Mouse (Mus musculus) MEL (cell line): ENCODE data around the gene Ube2d2b. TPM values are rescaled to one million over a fixed set of nuclear protein-coding genes. Genes with fewer than 3 reads are reported as not detected.

Experiments used
- DNase-seq: peaks from one replicate; pipeline ENCODE4 v3.0.0; 2011; ENCODE audit warnings: low read depth, low spot score
- H3K27ac ChIP-seq: 2 replicates; pipeline ENCODE4 v1.5.1; 2012; ENCODE audit warnings: low read depth, mild to moderate bottlenecking, control low read depth, low read length, moderate library complexity; ENCODE audit not compliant: control insufficient read depth
- H3K27me3 ChIP-seq, 2 experiments: fragments of 150-350 bp in 1 of 2; sonication (generic) in 1 of 2; 2 replicates each; pipeline ENCODE4 v1.6.1; 2012; ENCODE audit warnings: low read length in 2 of 2, mild to moderate bottlenecking in 2 of 2, improper control_type of control experiment in 1 of 2, moderate library complexity in 1 of 2; ENCODE audit not compliant: insufficient read depth in 2 of 2, control insufficient read depth in 1 of 2
- H3K36me3 ChIP-seq, 2 experiments: 2 replicates each; pipeline ENCODE4 v1.6.1; 2012 to 2014; ENCODE audit warnings: low read length in 2 of 2, improper control_type of control experiment in 1 of 2, inconsistent platforms in 1 of 2, mild to moderate bottlenecking in 1 of 2; ENCODE audit not compliant: insufficient read depth in 2 of 2, control insufficient read depth in 1 of 2
- H3K4me1 ChIP-seq, 2 experiments: fragments of 150-350 bp in 1 of 2; sonication (generic) in 1 of 2; 2 replicates each; pipeline ENCODE4 v1.6.1; 2012; ENCODE audit warnings: low read length in 2 of 2, improper control_type of control experiment in 1 of 2, mild to moderate bottlenecking in 1 of 2; ENCODE audit not compliant: insufficient read depth in 2 of 2, control insufficient read depth in 1 of 2
- H3K4me3 ChIP-seq, 2 experiments: fragments of 150-350 bp in 1 of 2; sonication (generic) in 1 of 2; 2 replicates each; pipeline ENCODE4 v1.5.1; 2012; ENCODE audit warnings: low read depth in 2 of 2, low read length in 2 of 2, mild to moderate bottlenecking in 2 of 2, moderate library complexity in 2 of 2, control low read depth in 1 of 2, improper control_type of control experiment in 1 of 2; ENCODE audit not compliant: control insufficient read depth in 1 of 2, insufficient read depth in 1 of 2
- H3K79me2 ChIP-seq: 2 replicates; pipeline ENCODE4 v1.6.1; 2012; ENCODE audit warnings: mild to moderate bottlenecking, low read length, moderate library complexity; ENCODE audit not compliant: control insufficient read depth, poor library complexity, insufficient read depth
- H3K9ac ChIP-seq: 2 replicates; pipeline ENCODE4 v1.6.1; 2012; ENCODE audit warnings: low read depth, mild to moderate bottlenecking, control low read depth, low read length, moderate library complexity; ENCODE audit not compliant: control insufficient read depth, poor library complexity, severe bottlenecking
- H3K9me3 ChIP-seq: fragments of 150-350 bp; sonication (generic); replicated peaks from 2 replicates; pipeline ENCODE4 v1.6.1; 2012; ENCODE audit warnings: mild to moderate bottlenecking, low read length, improper control_type of control experiment, moderate library complexity; ENCODE audit not compliant: insufficient read depth
- CHD2 ChIP-seq: IDR thresholded peaks from 2 replicates; pipeline ENCODE4 v1.6.1; 2011; ENCODE audit warnings: low read length, improper control_type of control experiment
- ELF1 ChIP-seq: IDR thresholded peaks from 2 replicates; pipeline ENCODE4 v1.6.1; 2014; ENCODE audit warnings: low read depth, mild to moderate bottlenecking, inconsistent platforms, low read length, improper control_type of control experiment, moderate library complexity
- EP300 ChIP-seq, 2 experiments: IDR thresholded peaks; 2 replicates each; pipeline ENCODE4 v1.6.1; 2011; ENCODE audit warnings: improper control_type of control experiment in 2 of 2, low read length in 2 of 2, low read depth in 1 of 2, mild to moderate bottlenecking in 1 of 2
- ETS1 ChIP-seq: IDR thresholded peaks from 2 replicates; pipeline ENCODE4 v1.6.1; 2012; ENCODE audit warnings: low read depth, mild to moderate bottlenecking, inconsistent platforms, low read length, improper control_type of control experiment, moderate library complexity
- GABPA ChIP-seq: IDR thresholded peaks from 2 replicates; pipeline ENCODE4 v1.6.1; 2012; ENCODE audit warnings: low read depth, mild to moderate bottlenecking, inconsistent platforms, low read length, improper control_type of control experiment, moderate library complexity
- HCFC1 ChIP-seq: IDR thresholded peaks from 2 replicates; pipeline ENCODE4 v1.6.1; 2012; ENCODE audit warnings: low read depth, mild to moderate bottlenecking, inconsistent platforms, low read length, improper control_type of control experiment, moderate library complexity
- MAFK ChIP-seq: IDR thresholded peaks from 2 replicates; pipeline ENCODE4 v1.6.1; 2011; ENCODE audit warnings: low read depth, mild to moderate bottlenecking, low read length, improper control_type of control experiment, borderline replicate concordance
- MAX ChIP-seq: IDR thresholded peaks from 2 replicates; pipeline ENCODE4 v1.6.1; 2011; ENCODE audit warnings: low read length, improper control_type of control experiment
- MAZ ChIP-seq: IDR thresholded peaks from 2 replicates; pipeline ENCODE4 v1.6.1; 2012; ENCODE audit warnings: low read depth, mild to moderate bottlenecking, inconsistent platforms, low read length, improper control_type of control experiment
- MEF2A ChIP-seq: IDR thresholded peaks from 2 replicates; pipeline ENCODE4 v1.6.1; 2014; ENCODE audit warnings: low read depth, mild to moderate bottlenecking, inconsistent platforms, low read length, improper control_type of control experiment; ENCODE audit not compliant: poor library complexity, insufficient replicate concordance, severe bottlenecking; ENCODE audit errors: extremely low read depth
- MXI1 ChIP-seq: IDR thresholded peaks from 2 replicates; pipeline ENCODE4 v1.6.1; 2011; ENCODE audit warnings: mild to moderate bottlenecking, low read depth, low read length, improper control_type of control experiment
- MYB ChIP-seq: IDR thresholded peaks from 2 replicates; pipeline ENCODE4 v1.6.1; 2011; ENCODE audit warnings: mild to moderate bottlenecking, low read depth, low read length, improper control_type of control experiment
- MYC ChIP-seq: IDR thresholded peaks from 2 replicates; pipeline ENCODE4 v1.6.1; 2011; ENCODE audit warnings: low read depth, mild to moderate bottlenecking, low read length, improper control_type of control experiment, moderate library complexity
- NRF1 ChIP-seq: IDR thresholded peaks from 2 replicates; pipeline ENCODE4 v1.6.1; 2014; ENCODE audit warnings: low read depth, mild to moderate bottlenecking, inconsistent platforms, low read length, improper control_type of control experiment, moderate library complexity; ENCODE audit not compliant: poor library complexity, insufficient read depth, severe bottlenecking
- POLR2AphosphoS5 ChIP-seq: IDR thresholded peaks from 2 replicates; pipeline ENCODE4 v1.6.1; 2012; ENCODE audit warnings: low read depth, borderline replicate concordance, mild to moderate bottlenecking, inconsistent platforms, low read length, moderate library complexity, mixed read lengths
- RAD21 ChIP-seq: IDR thresholded peaks from 2 replicates; pipeline ENCODE4 v1.6.1; 2011; ENCODE audit warnings: mild to moderate bottlenecking, low read depth, low read length, improper control_type of control experiment
- RCOR1 ChIP-seq: IDR thresholded peaks from 2 replicates; pipeline ENCODE4 v1.6.1; 2012; ENCODE audit warnings: low read depth, mild to moderate bottlenecking, inconsistent platforms, low read length, improper control_type of control experiment
- SMC3 ChIP-seq: IDR thresholded peaks from 2 replicates; pipeline ENCODE4 v1.6.1; 2011; ENCODE audit warnings: low read depth, low read length, improper control_type of control experiment
- TAL1 ChIP-seq: IDR thresholded peaks from 2 replicates; pipeline ENCODE4 v1.6.1; 2012; ENCODE audit warnings: mild to moderate bottlenecking, inconsistent platforms, low read length, moderate library complexity, mixed read lengths
- TBP ChIP-seq: IDR thresholded peaks from 2 replicates; pipeline ENCODE4 v1.8.0; 2011; ENCODE audit warnings: low read depth, low read length, improper control_type of control experiment
- TCF12 ChIP-seq: IDR thresholded peaks from 2 replicates; pipeline ENCODE4 v1.6.1; 2014; ENCODE audit warnings: low read depth, mild to moderate bottlenecking, inconsistent platforms, low read length, improper control_type of control experiment, moderate library complexity
- USF2 ChIP-seq, 2 experiments: IDR thresholded peaks; 2 replicates each; pipeline ENCODE4 v1.6.1; 2011 to 2012; ENCODE audit warnings: improper control_type of control experiment in 2 of 2, low read length in 2 of 2, borderline replicate concordance in 1 of 2, inconsistent platforms in 1 of 2, low read depth in 1 of 2, mild to moderate bottlenecking in 1 of 2; ENCODE audit not compliant: insufficient read depth in 1 of 2
- ZKSCAN1 ChIP-seq: IDR thresholded peaks from 2 replicates; pipeline ENCODE4 v1.6.1; 2012; ENCODE audit warnings: low read depth, mild to moderate bottlenecking, inconsistent platforms, low read length, improper control_type of control experiment, moderate library complexity
- ZMIZ1 ChIP-seq: IDR thresholded peaks from 2 replicates; pipeline ENCODE4 v1.6.1; 2012; ENCODE audit warnings: low read depth, mild to moderate bottlenecking, inconsistent platforms, low read length, improper control_type of control experiment, moderate library complexity
- ZNF384 ChIP-seq: IDR thresholded peaks from 2 replicates; pipeline ENCODE4 v1.6.1; 2012; ENCODE audit warnings: low read depth, mild to moderate bottlenecking, inconsistent platforms, low read length, improper control_type of control experiment
- polyA plus RNA-seq, 2 experiments: library from polyadenylated mRNA; stranded (reverse) in 1 of 2; unstranded in 1 of 2; fragments of >175 nt in 1 of 2; fragments of >200 nt in 1 of 2; gene quantifications; 2 replicates each; pipeline versions ENCODE4 v1.2.1 to v1.2.4; 2012; ENCODE audit warnings: low replicate concordance in 2 of 2, low read depth in 1 of 2; ENCODE audit not compliant: insufficient read length in 2 of 2, insufficient read depth in 1 of 2, missing spikeins in 1 of 2
- total RNA-seq: library from RNA; depleted of rRNA; stranded (reverse); fragments of 300-350 nt; gene quantifications from 2 replicates; pipeline ENCODE4 v1.2.3, GENCODE M21; 2012

Gene Ube2d2b
- total and polyA plus RNA-seq, 3 experiments, result 0.08 TPM; not detected in 2

- H3K79me2 ChIP-seq, result no peaks in the 10 kb centered on the region; the same call in 1 of the 2 replicates
Observed at GRCm38 (mm10) chr5:107847817-107848216, 17.9 kb downstream of the Ube2d2b start.

GRCm38 (mm10) chr5:107848964-107849363 is 19.1 kb downstream of the Ube2d2b start:
- Histone ChIP-seq H3K9me3 (no peaks in the 10 kb centered on the region), H3K4me3 (no peak overlapping the region), H3K27me3 (no peaks in the 10 kb centered on the region)
- no peak for DNase-seq
- TF ChIP-seq MXI1 (no peak), MAX (no peak), MAZ (no peak), MAFK (peak; percentile 99), TAL1 (no peak), NRF1 (no peak), MYB (no peak), EP300 (IDR thresholded peaks at IDR 0.05; ENCODE audit: low read depth in 1 of 2, low read length in 2 of 2) (no peak)
- TF ChIP-seq, all 39 proteins: peak for 1
- Histone ChIP-seq H3K9ac (no peak overlapping the region), H3K79me2 (no peaks in the 10 kb centered on the region; the same call in 1 of the 2 replicates), H3K36me3 (no peaks in the 10 kb centered on the region; a peak in 1 of 4 replicates), H3K27ac (no peak overlapping the region), H3K4me1 (peaks cover 3 to 4% of the 10 kb centered on the region in 2 experiments; a peak in 1 of 4 replicates)

More at GRCm38 (mm10) chr5:107847817-107848216, 17.9 kb downstream of the Ube2d2b start:
- no peak overlapping the region for H3K4me3 ChIP-seq
- TF ChIP-seq TAL1 (no peak), ZMIZ1 (no peak), MYB (no peak), ETS1 (no peak), ZNF384 (no peak), ELF1 (no peak), RAD21 (no peak), SMC3 (no peak)
- TF ChIP-seq, all 39 proteins: peak for 0
- Histone ChIP-seq H3K4me1 (no peaks in the 10 kb centered on the region), H3K27ac (no peak overlapping the region), H3K27me3 (no peaks in the 10 kb centered on the region), H3K36me3 (no peaks in the 10 kb centered on the region), H3K9ac (no peak overlapping the region), H3K9me3 (no peaks in the 10 kb centered on the region)
- DNase-seq, result no peak

GRCm38 (mm10) chr5:107853807-107854206 is 23.9 kb downstream of the Ube2d2b start:
- Histone ChIP-seq H3K79me2 (no peaks in the 10 kb centered on the region; the same call in 1 of the 2 replicates), H3K9ac (no peak overlapping the region), H3K9me3 (no peaks in the 10 kb centered on the region), H3K4me1 (peaks cover 4 to 5% of the 10 kb centered on the region in 2 experiments; a peak in 1 of 4 replicates), H3K36me3 (peaks cover 0 to 6% of the 10 kb centered on the region in 2 experiments; a peak in 2 of 4 replicates), H3K4me3 (no peak overlapping the region), H3K27me3 (no peaks in the 10 kb centered on the region), H3K27ac (no peak overlapping the region)
- no peak for DNase-seq
- TF ChIP-seq TCF12 (no peak), MEF2A (no peak), ZKSCAN1 (no peak), RCOR1 (no peak), MAX (no peak), CHD2 (no peak), EP300 (IDR thresholded peaks at IDR 0.05; ENCODE audit: low read depth in 1 of 2, low read length in 2 of 2) (no peak), TBP (no peak), MXI1 (no peak), USF2 (IDR thresholded peaks at IDR 0.05; ENCODE audit: borderline replicate concordance in 1 of 2, insufficient read depth in 1 of 2, low read depth in 1 of 2, low read length in 2 of 2) (no peak), GABPA (no peak), ELF1 (no peak), POLR2AphosphoS5 (no peak), MYC (no peak), HCFC1 (no peak)
